Mouse (Mus musculus) G1E (cell line): ENCODE results near the gene Hcfc1. TPM values are rescaled to one million over a fixed set of nuclear protein-coding genes. Genes with fewer than 3 reads are reported as not detected.

Source experiments
- ATAC-seq: 2 replicates; pipeline ENCODE4 v1.8.0; 2016; ENCODE audit warnings: mild to moderate bottlenecking; ENCODE audit not compliant: insufficient number of reproducible peaks, poor library complexity, low FRiP score, severe bottlenecking; ENCODE audit errors: extremely low read depth
- DNase-seq: peaks from one replicate; pipeline ENCODE4 v3.0.0; 2012; ENCODE audit warnings: low spot score
- H3K27me3 ChIP-seq: 2 replicates; pipeline ENCODE4 v1.6.1; 2012; ENCODE audit warnings: mild to moderate bottlenecking, low read length, inconsistent platforms; ENCODE audit not compliant: insufficient read depth
- H3K36me3 ChIP-seq: replicated peaks from 2 replicates; pipeline ENCODE3; 2012; ENCODE audit warnings: mild to moderate bottlenecking, inconsistent platforms
- H3K4me1 ChIP-seq: 2 replicates; pipeline ENCODE4 v1.6.1; 2012; ENCODE audit warnings: low read depth, low read length, inconsistent platforms, mixed read lengths; ENCODE audit not compliant: insufficient read depth
- H3K4me3 ChIP-seq: 2 replicates; pipeline ENCODE4 v1.5.1; 2012; ENCODE audit warnings: low read depth, mild to moderate bottlenecking, inconsistent platforms, low read length, moderate library complexity, mixed read lengths
- H3K9me3 ChIP-seq: replicated peaks from 2 replicates; pipeline ENCODE4 v1.6.1; 2012; ENCODE audit warnings: inconsistent platforms
- CTCF ChIP-seq: IDR thresholded peaks from 2 replicates; pipeline ENCODE4 v1.5.1; 2012; ENCODE audit warnings: low read depth, low read length, inconsistent platforms, mixed read lengths
- GATA1 ChIP-seq: IDR thresholded peaks from 2 replicates; pipeline ENCODE4 v1.6.1; 2012; ENCODE audit warnings: borderline replicate concordance, low read length, inconsistent platforms, mixed read lengths
- GATA2 ChIP-seq: IDR thresholded peaks from 2 replicates; pipeline ENCODE4 v1.6.1; 2012; ENCODE audit warnings: low read depth, low read length, inconsistent platforms, borderline replicate concordance
- POLR2AphosphoS5 ChIP-seq: IDR thresholded peaks from 2 replicates; pipeline ENCODE4 v1.6.1; 2012; ENCODE audit warnings: low read depth, low read length, inconsistent platforms; ENCODE audit not compliant: insufficient replicate concordance
- TAL1 ChIP-seq: conservative IDR thresholded peaks from 2 replicates; pipeline ENCODE4 v1.6.1; 2012; ENCODE audit warnings: low read depth, low read length, inconsistent platforms, mixed read lengths
- polyA plus RNA-seq: library from polyadenylated mRNA; stranded (reverse); fragments of >175 nt; gene quantifications from 2 replicates; pipeline ENCODE4 v1.2.3, GENCODE M21; 2012
- total RNA-seq, 2 experiments: library from RNA; stranded (forward) in 1 of 2; stranded (reverse) in 1 of 2; fragments of 200-1000 nt in 1 of 2; fragments of >200 nt in 1 of 2; fragmentation: Nextera tagmentation in 1 of 2; gene quantifications; 2 replicates each; pipeline ENCODE4 v1.2.3; 2014 to 2017

Hcfc1 gene
- total and polyA plus RNA-seq, 3 experiments = 47.3 to 222 (median 184) TPM

DNA sequence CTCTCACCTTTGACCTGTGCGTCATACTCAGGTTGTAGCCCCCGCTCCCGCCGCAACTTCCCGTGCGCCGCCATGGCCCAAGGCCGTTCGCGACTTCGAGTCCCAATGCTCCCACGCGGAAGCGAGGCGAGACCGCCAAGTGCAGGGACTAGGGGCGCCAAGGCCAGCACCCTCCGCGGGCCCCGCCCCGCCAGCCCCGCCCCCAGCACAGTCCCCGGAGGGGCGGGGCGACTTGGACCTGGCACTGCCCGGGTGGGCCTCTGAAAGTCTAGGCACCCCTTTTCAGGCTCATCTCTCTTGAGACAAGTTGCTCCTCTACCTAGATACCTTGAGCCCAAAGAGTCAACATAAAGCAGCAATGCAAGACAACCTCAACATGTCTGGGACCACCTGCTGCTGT is 55.0 kb downstream of the Hcfc1 start:
- no peaks in the 10 kb centered on the region for H3K9me3 ChIP-seq
- H3K27me3 ChIP-seq = no peaks in the 10 kb centered on the region
- TF ChIP-seq POLR2AphosphoS5 (no peak), GATA1 (no peak), TAL1 (no peak), CTCF (no peak), GATA2 (no peak)
- peaks cover 35% of the 10 kb centered on the region for H3K4me1 ChIP-seq
- H3K4me3 ChIP-seq = no peak overlapping the region; the same call in 1 of the 2 replicates
- DNase-seq (no peak), ATAC-seq (no peak)
- peaks cover 23% of the 10 kb centered on the region for H3K36me3 ChIP-seq

DNA sequence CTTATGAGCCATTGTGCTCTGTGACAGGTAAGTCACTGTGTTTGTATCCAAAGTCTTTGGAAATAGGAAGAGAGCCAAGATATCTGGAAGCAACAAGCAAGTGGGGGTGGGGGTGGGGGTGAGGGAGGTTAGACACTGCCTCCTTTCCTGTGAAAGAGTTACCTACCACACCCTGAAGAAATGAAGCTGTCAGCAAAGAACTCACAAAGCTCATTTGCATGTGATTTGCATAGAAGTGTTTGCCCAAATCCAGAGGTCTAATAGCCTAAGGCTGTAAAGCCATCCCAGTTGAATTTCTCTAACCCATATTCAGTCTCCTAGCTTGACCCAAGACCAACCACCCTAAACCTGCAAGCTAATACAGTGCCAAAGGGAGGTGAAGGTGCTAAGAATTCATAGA is 55.7 kb downstream of the Hcfc1 start:
- H3K9me3 ChIP-seq = no peaks in the 10 kb centered on the region
- no peaks in the 10 kb centered on the region for H3K27me3 ChIP-seq
- no peak for TF ChIP-seq TAL1
- no peak for TF ChIP-seq GATA1
- TF ChIP-seq GATA2 = no peak
- no peak for TF ChIP-seq POLR2AphosphoS5
- TF ChIP-seq CTCF = no peak
- DNase-seq = no peak
- no peak overlapping the region for H3K4me3 ChIP-seq
- H3K36me3 ChIP-seq = peaks cover 25% of the 10 kb centered on the region
- no peak for ATAC-seq
- H3K4me1 ChIP-seq = peaks cover 30% of the 10 kb centered on the region

- Histone ChIP-seq H3K9me3 (no peaks in the 10 kb centered on the region), H3K27me3 (no peaks in the 10 kb centered on the region), H3K4me3 (no peak overlapping the region), H3K4me1 (peaks cover 29% of the 10 kb centered on the region), H3K36me3 (peaks cover 29% of the 10 kb centered on the region)
- DNase-seq (no peak), ATAC-seq (no peak)
- TF ChIP-seq GATA1 = no peak
- peak; percentile 19; the same call in 1 of the 2 replicates for TF ChIP-seq TAL1
Observed at GRCm38 (mm10) chrX:73910049-73910448, 56.1 kb downstream of the Hcfc1 start.

DNA sequence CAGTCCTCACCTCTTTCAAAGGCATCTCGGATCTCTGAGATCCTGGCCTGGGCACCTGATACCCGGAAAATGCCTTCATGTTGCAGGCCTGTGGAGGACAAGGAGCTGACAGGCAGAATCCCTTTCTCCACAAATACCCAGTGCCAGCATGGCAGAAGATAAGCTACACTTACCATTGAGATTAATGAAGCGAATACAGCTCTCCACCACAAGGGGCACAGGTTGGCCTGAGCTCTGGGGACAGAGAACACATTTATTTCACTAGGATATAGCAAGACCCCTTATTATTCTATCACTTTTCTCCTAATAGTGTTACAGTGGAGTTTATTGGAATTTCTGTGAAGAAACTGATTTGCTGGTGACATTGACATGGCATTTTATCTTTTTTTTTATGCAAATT is 68.2 kb downstream of the Hcfc1 start:
- Histone ChIP-seq H3K4me1 (no peaks in the 10 kb centered on the region), H3K36me3 (no peaks in the 10 kb centered on the region), H3K27me3 (no peaks in the 10 kb centered on the region), H3K4me3 (no peak overlapping the region), H3K9me3 (no peaks in the 10 kb centered on the region)
- TF ChIP-seq POLR2AphosphoS5 (no peak), GATA2 (no peak), TAL1 (no peak), GATA1 (no peak), CTCF (no peak)
- DNase-seq = no peak
- no peak for ATAC-seq

DNA sequence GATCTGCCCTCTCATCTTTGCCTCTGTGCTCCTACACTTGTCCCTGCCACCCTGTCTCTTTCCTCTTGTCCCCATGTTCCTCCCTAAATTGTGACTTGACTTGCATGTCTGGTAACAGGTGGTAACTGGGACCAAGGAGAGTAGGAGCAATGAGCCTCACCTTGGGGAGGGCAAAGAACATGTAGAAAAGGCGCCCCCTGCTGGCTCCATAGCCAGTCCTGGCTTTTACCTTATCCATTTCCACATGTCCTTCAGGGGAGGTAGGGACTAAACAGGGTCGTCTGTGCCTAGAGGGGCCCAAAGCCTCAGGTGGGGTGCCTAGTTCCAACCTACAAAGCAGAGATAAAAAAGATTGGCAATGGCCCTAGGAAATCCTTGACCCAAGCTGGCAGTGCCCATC is 70.4 kb downstream of the Hcfc1 start, which contains the start of gene L1cam:
Gene L1cam, minus strand, starts transcription at position 387 of the 400 bp plus-strand sequence.
- TF ChIP-seq TAL1 (no peak), GATA2 (no peak), CTCF (no peak), POLR2AphosphoS5 (no peak), GATA1 (no peak)
- H3K4me3 ChIP-seq = no peak within 1 kb of the TSS
- H3K27me3 ChIP-seq = peaks cover 6% of the 10 kb centered on the region; the same call in 1 of the 2 replicates
- H3K4me1 ChIP-seq = no peaks in the 10 kb centered on the region
- ATAC-seq (no peak), DNase-seq (no peak)
- no peaks in the 10 kb centered on the region for H3K9me3 ChIP-seq
- H3K36me3 ChIP-seq = no peaks in the 10 kb centered on the region

DNA sequence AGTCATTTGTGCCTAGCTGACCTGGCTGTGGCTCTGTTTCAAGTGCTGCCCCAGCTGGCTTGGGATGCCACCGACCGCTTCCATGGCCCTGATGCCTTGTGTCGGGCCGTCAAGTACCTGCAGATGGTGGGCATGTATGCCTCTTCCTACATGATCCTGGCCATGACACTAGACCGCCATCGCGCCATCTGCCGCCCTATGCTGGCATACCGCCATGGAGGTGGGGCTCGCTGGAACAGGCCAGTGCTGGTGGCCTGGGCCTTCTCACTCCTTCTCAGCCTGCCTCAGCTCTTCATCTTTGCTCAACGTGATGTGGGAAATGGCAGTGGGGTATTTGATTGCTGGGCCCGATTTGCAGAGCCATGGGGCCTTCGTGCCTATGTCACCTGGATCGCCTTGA is 73.3 kb downstream of the Hcfc1 start:
- ATAC-seq (no peak), DNase-seq (no peak)
- peaks cover 6% of the 10 kb centered on the region; the same call in 1 of the 2 replicates for H3K27me3 ChIP-seq
- no peak overlapping the region for H3K4me3 ChIP-seq
- TF ChIP-seq CTCF (no peak), POLR2AphosphoS5 (no peak), GATA2 (no peak), GATA1 (no peak), TAL1 (no peak)
- H3K9me3 ChIP-seq = no peaks in the 10 kb centered on the region
- H3K4me1 ChIP-seq = no peaks in the 10 kb centered on the region
- no peaks in the 10 kb centered on the region for H3K36me3 ChIP-seq

Other genes with a start within 250 kb of the Hcfc1 start
- gene Abcd1, start 249.8 kb downstream of the Hcfc1 start, total RNA-seq (2014; fragmentation: Nextera tagmentation) = 15.8 and 17.1 TPM in 2 replicates
- gene Abcd1, start 249.8 kb downstream of the Hcfc1 start, total RNA-seq (2017) = 6.3 and 7.0 TPM in 2 replicates
- 17.6 and 19.4 TPM in 2 replicates for gene Abcd1, start 249.8 kb downstream of the Hcfc1 start, polyA plus RNA-seq
- not detected in 2 replicates for gene Plxnb3, start 209.3 kb downstream of the Hcfc1 start, total RNA-seq (2014; fragmentation: Nextera tagmentation)
- 0.93 and 0.98 TPM in 2 replicates for gene Plxnb3, start 209.3 kb downstream of the Hcfc1 start, total RNA-seq (2017)
- gene Plxnb3, start 209.3 kb downstream of the Hcfc1 start, polyA plus RNA-seq = 0.02 TPM in 1 of 2 replicates, not detected in the other
- gene Srpk3, start 192.0 kb downstream of the Hcfc1 start, total RNA-seq (2014; fragmentation: Nextera tagmentation) = not detected in 2 replicates
- gene Srpk3, start 192.0 kb downstream of the Hcfc1 start, total RNA-seq (2017) = 0.44 TPM in 1 of 2 replicates, not detected in the other
- not detected in 2 replicates for gene Srpk3, start 192.0 kb downstream of the Hcfc1 start, polyA plus RNA-seq
- 378 and 393 TPM in 2 replicates for gene Idh3g, start 179.5 kb downstream of the Hcfc1 start, total RNA-seq (2014; fragmentation: Nextera tagmentation)
- gene Idh3g, start 179.5 kb downstream of the Hcfc1 start, total RNA-seq (2017) = 179 and 187 TPM in 2 replicates
- gene Idh3g, start 179.5 kb downstream of the Hcfc1 start, polyA plus RNA-seq = 27.0 and 37.5 TPM in 2 replicates
- gene Ssr4, start 179.3 kb downstream of the Hcfc1 start, total RNA-seq (2014; fragmentation: Nextera tagmentation) = 92.3 and 120 TPM in 2 replicates
- 138 and 184 TPM in 2 replicates for gene Ssr4, start 179.3 kb downstream of the Hcfc1 start, total RNA-seq (2017)
- 9.0 and 12.4 TPM in 2 replicates for gene Ssr4, start 179.3 kb downstream of the Hcfc1 start, polyA plus RNA-seq
- gene Pdzd4, start 141.4 kb downstream of the Hcfc1 start, total RNA-seq (2014; fragmentation: Nextera tagmentation) = not detected in 2 replicates
- gene Pdzd4, start 141.4 kb downstream of the Hcfc1 start, total RNA-seq (2017) = 0.05 and 0.06 TPM in 2 replicates
- 0.04 TPM in 1 of 2 replicates, not detected in the other for gene Pdzd4, start 141.4 kb downstream of the Hcfc1 start, polyA plus RNA-seq
- not detected in 2 replicates for gene Avpr2, start 74.3 kb downstream of the Hcfc1 start, total RNA-seq (2014; fragmentation: Nextera tagmentation)
- not detected in 2 replicates for gene Avpr2, start 74.3 kb downstream of the Hcfc1 start, total RNA-seq (2017)
- gene Avpr2, start 74.3 kb downstream of the Hcfc1 start, polyA plus RNA-seq = not detected in 2 replicates
- gene L1cam, start 70.3 kb downstream of the Hcfc1 start, total RNA-seq (2014; fragmentation: Nextera tagmentation) = not detected in 2 replicates
- 0.05 TPM in 1 of 2 replicates, not detected in the other for gene L1cam, start 70.3 kb downstream of the Hcfc1 start, total RNA-seq (2017)
- gene L1cam, start 70.3 kb downstream of the Hcfc1 start, polyA plus RNA-seq = 0.05 TPM in 1 of 2 replicates, not detected in the other
- 5.0 and 5.1 TPM in 2 replicates for gene Arhgap4, start 44.5 kb downstream of the Hcfc1 start, total RNA-seq (2014; fragmentation: Nextera tagmentation)
- gene Arhgap4, start 44.5 kb downstream of the Hcfc1 start, total RNA-seq (2017) = 2.1 and 3.8 TPM in 2 replicates
- gene Arhgap4, start 44.5 kb downstream of the Hcfc1 start, polyA plus RNA-seq = 1.5 and 1.7 TPM in 2 replicates
- 55.9 and 61.9 TPM in 2 replicates for gene Naa10, start 44.4 kb downstream of the Hcfc1 start, total RNA-seq (2014; fragmentation: Nextera tagmentation)
- gene Naa10, start 44.4 kb downstream of the Hcfc1 start, total RNA-seq (2017) = 85.4 and 105 TPM in 2 replicates
- gene Naa10, start 44.4 kb downstream of the Hcfc1 start, polyA plus RNA-seq = 171 and 192 TPM in 2 replicates
- 39.2 and 42.7 TPM in 2 replicates for gene Renbp, start 35.5 kb downstream of the Hcfc1 start, total RNA-seq (2014; fragmentation: Nextera tagmentation)
- 196 and 201 TPM in 2 replicates for gene Renbp, start 35.5 kb downstream of the Hcfc1 start, total RNA-seq (2017)
- gene Renbp, start 35.5 kb downstream of the Hcfc1 start, polyA plus RNA-seq = 80.1 and 139 TPM in 2 replicates
- 76.7 and 101 TPM in 2 replicates for gene Irak1, start 57.6 kb upstream of the Hcfc1 start, total RNA-seq (2014; fragmentation: Nextera tagmentation)
- 35.4 and 39.7 TPM in 2 replicates for gene Irak1, start 57.6 kb upstream of the Hcfc1 start, total RNA-seq (2017)
- 270 and 286 TPM in 2 replicates for gene Irak1, start 57.6 kb upstream of the Hcfc1 start, polyA plus RNA-seq
- gene Opn1mw, start 161.1 kb upstream of the Hcfc1 start, total RNA-seq (2014; fragmentation: Nextera tagmentation) = not detected in 2 replicates
- not detected in 2 replicates for gene Opn1mw, start 161.1 kb upstream of the Hcfc1 start, total RNA-seq (2017)
- not detected in 2 replicates for gene Opn1mw, start 161.1 kb upstream of the Hcfc1 start, polyA plus RNA-seq
- gene Mecp2, start 169.0 kb upstream of the Hcfc1 start, total RNA-seq (2014; fragmentation: Nextera tagmentation) = 40.1 and 44.3 TPM in 2 replicates
- gene Mecp2, start 169.0 kb upstream of the Hcfc1 start, total RNA-seq (2017) = 18.1 and 21.2 TPM in 2 replicates
- gene Mecp2, start 169.0 kb upstream of the Hcfc1 start, polyA plus RNA-seq = 47.7 and 50.3 TPM in 2 replicates
- not detected in 2 replicates for gene Tex28, start 201.5 kb upstream of the Hcfc1 start, total RNA-seq (2014; fragmentation: Nextera tagmentation)
- gene Tex28, start 201.5 kb upstream of the Hcfc1 start, total RNA-seq (2017) = not detected in 2 replicates
- not detected in 2 replicates for gene Tex28, start 201.5 kb upstream of the Hcfc1 start, polyA plus RNA-seq
- gene Tktl1, start 210.9 kb upstream of the Hcfc1 start, total RNA-seq (2014; fragmentation: Nextera tagmentation) = not detected in 2 replicates
- gene Tktl1, start 210.9 kb upstream of the Hcfc1 start, total RNA-seq (2017) = 0.38 and 0.52 TPM in 2 replicates
- not detected in 2 replicates for gene Tktl1, start 210.9 kb upstream of the Hcfc1 start, polyA plus RNA-seq